Mouse (Mus musculus): Measurements from ENCODE around the gene Pnpla1.

DNA sequence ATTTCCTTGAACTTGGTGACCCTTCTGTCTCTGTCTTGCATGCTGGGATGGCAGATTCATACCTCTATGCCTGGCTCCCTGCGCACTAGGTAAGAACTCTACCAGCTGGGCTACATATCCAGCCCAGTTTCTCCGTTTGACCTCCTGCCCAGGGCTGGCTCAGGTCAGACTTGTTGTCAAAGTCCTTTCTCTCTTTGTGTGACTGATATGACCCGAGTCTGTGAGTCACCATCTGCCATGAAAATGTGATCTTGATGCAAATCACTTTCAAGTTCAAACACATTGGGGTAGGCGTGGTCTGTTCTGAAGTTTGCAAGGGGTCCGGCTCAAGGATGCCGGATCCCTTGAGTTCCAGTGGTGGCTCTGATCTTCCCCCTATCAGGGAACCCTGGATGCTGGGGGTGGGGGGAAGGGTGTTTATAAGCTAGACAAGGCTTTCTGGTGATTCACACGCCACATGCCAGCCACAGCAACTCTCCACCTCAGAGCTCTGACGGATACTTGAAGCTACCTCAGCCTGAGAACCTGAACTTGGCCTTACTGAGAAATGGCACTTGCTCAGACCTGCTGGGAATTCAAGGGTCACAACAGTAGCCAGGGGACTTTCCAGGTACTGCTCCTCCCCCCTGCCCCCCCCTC lies 66.9 kb downstream of the Pnpla1 start:
- no peak for TF ChIP-seq CTCF (IDR thresholded peaks at IDR 0.05)
- TF ChIP-seq EP300 (IDR thresholded peaks at IDR 0.05) = no peak

Data from lung, postnatal 0 days (tissue).